Mouse (Mus musculus) midbrain, embryonic 11.5 days (tissue): ENCODE measurements at regions not wholly inside any gene's neighbourhood (a gene's known extent, or its start where the extent isn't known, plus 50 kb on each side); places are given as distances from the start of the nearest gene placed in this dataset.

Experiments
- ATAC-seq: fragments of 200-750 bp; cut with Nextera tagmentation; 2 replicates; pipeline ENCODE4 v1.8.0; 2017; ENCODE audit warnings: moderate TSS enrichment, moderate library complexity; ENCODE audit not compliant: low FRiP score
- DNase-seq: peaks from one replicate; pipeline ENCODE4 v3.0.0; 2015; ENCODE audit warnings: low spot score; ENCODE audit errors: missing footprints
- H3K27ac ChIP-seq: fragments of 300-500 bp; sonication (generic); 2 replicates; pipeline ENCODE4 v1.5.1; 2014; ENCODE audit warnings: low read depth, low read length
- H3K27me3 ChIP-seq: fragments of 300-500 bp; sonication (generic); 2 replicates; pipeline ENCODE4 v1.6.1; 2014; ENCODE audit warnings: mild to moderate bottlenecking, low read length, moderate library complexity, mixed read lengths; ENCODE audit not compliant: control insufficient read depth, insufficient read depth
- H3K36me3 ChIP-seq: fragments of 300-500 bp; sonication (generic); 2 replicates; pipeline ENCODE4 v1.6.1; 2014; ENCODE audit warnings: mild to moderate bottlenecking, low read length, moderate library complexity, mixed read lengths; ENCODE audit not compliant: control insufficient read depth, insufficient read depth
- H3K4me1 ChIP-seq: fragments of 300-500 bp; sonication (generic); 2 replicates; pipeline ENCODE4 v1.6.1; 2014; ENCODE audit warnings: low read length; ENCODE audit not compliant: control insufficient read depth, insufficient read depth
- H3K4me2 ChIP-seq: fragments of 300-500 bp; sonication (generic); 2 replicates; pipeline ENCODE4 v1.6.1; 2014; ENCODE audit warnings: mild to moderate bottlenecking, moderate library complexity
- H3K4me3 ChIP-seq: fragments of 300-500 bp; sonication (generic); 2 replicates; pipeline ENCODE4 v1.5.1; 2014; ENCODE audit warnings: low read depth, low read length
- H3K9ac ChIP-seq: fragments of 300-500 bp; sonication (generic); 2 replicates; pipeline ENCODE4 v1.6.1; 2014; ENCODE audit warnings: low read length
- H3K9me3 ChIP-seq: fragments of 300-500 bp; sonication (generic); 2 replicates; pipeline ENCODE4 v1.6.1; 2016; ENCODE audit warnings: low read length; ENCODE audit not compliant: control insufficient read depth
- WGBS: fragments of 180-500 bp; shearing (Covaris S2); extraction: QIAGEN DNeasy Blood & Tissue Kit; methylation state at CpG from one replicate; pipeline ENCODE4 v1.1.7; 2014; 5-methylcytosine and 5-hydroxymethylcytosine counted together

DNA sequence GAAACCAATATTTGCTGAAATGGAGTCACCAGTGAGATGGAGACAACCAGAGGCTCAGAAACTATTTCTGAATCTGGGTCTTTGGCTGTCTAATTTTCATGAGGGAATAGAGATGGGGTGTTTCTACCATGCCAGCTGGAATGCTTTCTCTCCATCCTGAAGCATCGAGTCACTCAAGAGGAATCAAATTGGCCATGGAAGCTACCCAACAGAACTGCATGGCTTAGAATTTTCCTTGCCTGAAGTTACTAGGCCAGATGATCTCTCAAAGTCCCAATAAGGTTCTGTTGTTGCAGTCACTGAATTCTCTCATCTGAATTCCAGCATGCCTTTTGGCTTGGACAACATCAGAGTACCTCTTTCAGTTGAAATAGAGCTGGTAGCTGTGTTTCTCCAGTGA is 2986.7 kb upstream of the 5930422O12Rik start:
- H3K27ac ChIP-seq: no peak overlapping the region
- no peak overlapping the region for H3K9ac ChIP-seq
- no peak overlapping the region for H3K4me3 ChIP-seq
- no peaks in the 10 kb centered on the region for H3K36me3 ChIP-seq
- H3K27me3 ChIP-seq: no peaks in the 10 kb centered on the region
- WGBS: 92% methylated on average over 1 of the region's 1 CpGs
- H3K9me3 ChIP-seq: no peaks in the 10 kb centered on the region
- no peak overlapping the region for H3K4me2 ChIP-seq
- DNase-seq (no peak), ATAC-seq (no peak)
- H3K4me1 ChIP-seq: no peaks in the 10 kb centered on the region

DNA sequence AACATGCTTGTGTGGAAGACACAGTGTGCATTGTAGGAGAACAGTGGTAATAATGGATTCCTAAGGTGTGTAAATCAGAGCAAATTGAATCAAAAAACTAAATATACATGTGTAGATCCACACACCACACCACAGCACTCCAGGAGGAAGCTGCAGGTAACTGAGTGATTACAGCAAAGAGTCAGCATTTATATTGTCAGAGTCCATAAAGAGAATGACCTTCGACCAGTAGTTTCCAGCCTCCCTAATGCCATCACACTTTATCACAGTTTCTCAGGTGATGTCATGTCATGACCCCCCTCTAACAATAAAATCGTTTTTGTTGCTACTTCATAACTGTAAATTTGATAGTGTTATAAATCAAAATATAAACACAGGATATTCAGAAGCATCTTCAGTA is 2984.6 kb upstream of the 5930422O12Rik start:
- no peak overlapping the region for H3K4me3 ChIP-seq
- no peak overlapping the region for H3K4me2 ChIP-seq
- 78% methylated on average over 2 of the region's 2 CpGs for WGBS
- no peaks in the 10 kb centered on the region for H3K4me1 ChIP-seq
- H3K27me3 ChIP-seq: no peaks in the 10 kb centered on the region
- ATAC-seq: no peak
- no peak overlapping the region for H3K27ac ChIP-seq
- H3K9me3 ChIP-seq: no peaks in the 10 kb centered on the region
- DNase-seq: no peak
- no peaks in the 10 kb centered on the region for H3K36me3 ChIP-seq
- no peak overlapping the region for H3K9ac ChIP-seq

DNA sequence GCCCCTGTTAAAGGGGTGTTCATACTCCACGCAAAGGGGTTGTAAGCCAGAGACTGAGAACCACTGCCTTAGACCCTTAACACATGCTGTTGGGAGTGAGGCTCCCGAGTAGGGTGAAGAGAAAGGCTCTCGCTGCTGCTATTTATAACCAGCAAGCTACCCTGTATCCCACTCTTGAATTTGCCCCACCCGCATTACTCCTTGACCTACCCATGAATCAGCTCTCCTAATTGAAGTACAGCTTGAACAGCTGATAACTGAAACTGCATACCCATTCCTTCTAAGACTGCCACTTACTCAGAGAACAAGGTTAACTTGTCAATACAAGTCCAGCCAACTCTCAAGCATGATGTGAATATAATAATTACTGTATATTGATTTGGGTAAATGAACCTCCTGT is 2984.2 kb upstream of the 5930422O12Rik start:
- Histone ChIP-seq H3K9me3 (no peaks in the 10 kb centered on the region), H3K27ac (no peak overlapping the region), H3K4me1 (no peaks in the 10 kb centered on the region), H3K27me3 (no peaks in the 10 kb centered on the region), H3K9ac (no peak overlapping the region), H3K36me3 (no peaks in the 10 kb centered on the region), H3K4me2 (no peak overlapping the region), H3K4me3 (no peak overlapping the region)
- WGBS: 90% methylated on average over 4 of the region's 4 CpGs
- no peak for DNase-seq
- no peak for ATAC-seq

DNA sequence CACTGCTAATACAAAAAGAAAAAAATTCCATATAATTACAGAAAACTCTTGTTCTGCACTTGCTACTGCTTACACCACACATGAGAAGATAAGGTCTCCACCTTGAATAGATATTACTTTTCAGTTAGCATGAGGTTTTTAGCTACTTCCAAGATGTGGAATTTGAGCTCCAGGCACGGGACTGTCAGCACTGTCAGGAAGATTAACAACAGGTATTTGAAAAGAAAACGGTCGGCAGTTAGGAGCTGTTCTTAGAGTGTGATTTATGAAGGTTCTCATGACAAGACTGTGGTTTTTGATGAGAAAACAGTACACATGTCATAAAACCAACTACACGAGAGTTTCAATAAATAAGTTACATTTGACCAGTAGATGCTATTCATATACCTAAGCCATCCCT is 2970.4 kb upstream of the 5930422O12Rik start:
- ATAC-seq: no peak
- 83% methylated on average over 4 of the region's 4 CpGs for WGBS

DNA sequence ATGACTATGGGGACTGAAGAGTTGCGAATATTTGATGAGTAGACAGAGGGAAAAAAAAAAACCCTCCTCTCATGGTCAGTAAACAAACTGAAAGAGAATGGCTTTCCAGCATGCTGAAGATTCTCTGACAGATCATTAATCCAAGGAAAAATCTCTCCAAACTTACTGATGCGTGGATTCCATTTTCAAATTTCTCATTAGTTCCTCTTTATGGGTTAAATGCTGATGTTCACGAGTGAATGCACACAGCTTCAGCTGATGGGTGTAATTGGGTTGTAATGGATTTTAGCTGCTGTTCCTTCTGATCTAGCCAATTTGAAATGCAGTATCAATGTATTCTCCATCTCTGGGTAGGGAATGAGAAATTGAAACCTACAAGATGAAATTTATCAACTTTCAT is 2945.6 kb upstream of the 5930422O12Rik start:
- Histone ChIP-seq H3K27me3 (no peaks in the 10 kb centered on the region), H3K9me3 (no peaks in the 10 kb centered on the region), H3K36me3 (no peaks in the 10 kb centered on the region), H3K4me3 (no peak overlapping the region), H3K9ac (no peak overlapping the region), H3K27ac (no peak overlapping the region), H3K4me2 (no peak overlapping the region), H3K4me1 (no peaks in the 10 kb centered on the region)
- no peak for DNase-seq
- 67% methylated on average over 3 of the region's 3 CpGs for WGBS
- no peak for ATAC-seq

More for the DNA sequence above, 2970.4 kb upstream of the 5930422O12Rik start:
- H3K27me3 ChIP-seq: no peaks in the 10 kb centered on the region
- no peaks in the 10 kb centered on the region for H3K36me3 ChIP-seq
- H3K9ac ChIP-seq: no peak overlapping the region
- H3K4me2 ChIP-seq: no peak overlapping the region
- no peak for DNase-seq
- no peak overlapping the region for H3K27ac ChIP-seq
- H3K9me3 ChIP-seq: no peaks in the 10 kb centered on the region
- no peaks in the 10 kb centered on the region for H3K4me1 ChIP-seq
- no peak overlapping the region for H3K4me3 ChIP-seq

DNA sequence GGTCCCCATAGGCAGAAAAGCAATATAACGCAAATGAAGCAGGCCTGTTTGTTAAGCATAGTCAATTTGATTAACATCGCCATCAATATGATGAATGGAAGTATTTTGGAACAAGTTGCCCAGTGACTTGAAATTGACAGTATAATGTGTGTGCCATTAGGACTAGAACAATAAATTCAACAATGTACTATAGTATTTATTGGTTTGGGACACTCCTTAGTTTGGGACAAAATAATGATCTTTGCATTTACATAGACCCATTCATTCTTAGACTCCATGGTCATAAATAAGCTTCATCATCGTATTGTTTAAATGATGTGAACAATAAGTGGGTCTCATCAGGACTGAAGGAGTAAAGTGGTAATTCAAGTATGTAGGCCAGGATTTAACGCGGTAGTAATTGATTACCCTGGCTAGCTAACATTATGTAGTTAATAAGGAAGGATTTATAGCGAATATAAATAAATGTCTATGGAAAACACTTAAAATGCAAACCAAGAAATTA is 2933.6 kb upstream of the 5930422O12Rik start:
- WGBS: 91% methylated on average over 6 of the region's 6 CpGs
- DNase-seq (no peak), ATAC-seq (no peak)
- Histone ChIP-seq H3K4me3 (no peak overlapping the region), H3K27me3 (no peaks in the 10 kb centered on the region), H3K27ac (no peak overlapping the region), H3K4me2 (no peak overlapping the region), H3K4me1 (no peaks in the 10 kb centered on the region), H3K36me3 (no peaks in the 10 kb centered on the region), H3K9me3 (no peaks in the 10 kb centered on the region), H3K9ac (no peak overlapping the region)

DNA sequence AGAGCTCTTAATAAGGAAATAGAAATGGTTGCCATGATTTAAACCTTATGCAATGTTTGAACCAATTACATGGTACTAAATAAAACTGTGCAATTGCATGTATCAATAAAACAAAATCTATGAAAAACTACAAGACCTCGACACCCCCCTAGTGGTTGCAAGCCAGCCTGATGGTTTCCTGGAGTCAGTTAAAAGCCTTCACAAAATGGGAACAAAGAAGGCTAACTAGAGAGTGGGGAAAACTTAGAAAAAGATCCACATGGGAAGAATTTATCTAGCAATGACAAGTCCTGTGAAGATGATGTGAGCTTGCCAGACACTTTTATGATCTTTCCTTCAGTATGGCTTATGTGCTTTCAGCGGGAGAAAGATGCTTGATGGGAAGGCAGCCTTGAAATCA is 2926.3 kb upstream of the 5930422O12Rik start:
- Histone ChIP-seq H3K27ac (no peak overlapping the region), H3K36me3 (no peaks in the 10 kb centered on the region), H3K9ac (no peak overlapping the region), H3K9me3 (no peaks in the 10 kb centered on the region), H3K4me2 (no peak overlapping the region), H3K4me3 (no peak overlapping the region), H3K4me1 (no peaks in the 10 kb centered on the region), H3K27me3 (no peaks in the 10 kb centered on the region)
- DNase-seq (peak; percentile 64), ATAC-seq (no peak)
- 80% methylated on average over 2 of the region's 2 CpGs for WGBS

DNA sequence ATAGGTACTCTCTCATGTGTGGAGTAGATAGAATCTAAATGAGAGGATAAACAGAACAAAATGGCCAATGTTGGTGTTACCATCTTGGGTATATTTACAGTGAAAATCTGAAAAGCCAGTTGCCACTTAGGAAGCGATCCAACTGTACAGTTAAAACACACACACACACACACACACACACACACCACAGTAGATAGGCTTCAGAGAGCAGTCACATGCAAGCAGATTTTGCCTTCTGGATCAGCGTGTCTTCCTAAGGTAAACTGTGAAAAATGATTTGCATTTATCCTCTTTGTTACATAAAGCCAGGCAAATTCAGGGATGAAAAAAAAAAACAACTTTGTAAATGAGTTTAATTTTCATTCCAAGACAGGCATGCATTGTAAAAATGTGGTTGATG is 2917.2 kb upstream of the 5930422O12Rik start:
- Histone ChIP-seq H3K36me3 (no peaks in the 10 kb centered on the region), H3K9me3 (no peaks in the 10 kb centered on the region), H3K9ac (no peak overlapping the region), H3K4me1 (no peaks in the 10 kb centered on the region), H3K4me3 (no peak overlapping the region), H3K27me3 (no peaks in the 10 kb centered on the region), H3K4me2 (no peak overlapping the region), H3K27ac (no peak overlapping the region)
- 89% methylated on average over 2 of the region's 2 CpGs for WGBS
- no peak for ATAC-seq
- no peak for DNase-seq

DNA sequence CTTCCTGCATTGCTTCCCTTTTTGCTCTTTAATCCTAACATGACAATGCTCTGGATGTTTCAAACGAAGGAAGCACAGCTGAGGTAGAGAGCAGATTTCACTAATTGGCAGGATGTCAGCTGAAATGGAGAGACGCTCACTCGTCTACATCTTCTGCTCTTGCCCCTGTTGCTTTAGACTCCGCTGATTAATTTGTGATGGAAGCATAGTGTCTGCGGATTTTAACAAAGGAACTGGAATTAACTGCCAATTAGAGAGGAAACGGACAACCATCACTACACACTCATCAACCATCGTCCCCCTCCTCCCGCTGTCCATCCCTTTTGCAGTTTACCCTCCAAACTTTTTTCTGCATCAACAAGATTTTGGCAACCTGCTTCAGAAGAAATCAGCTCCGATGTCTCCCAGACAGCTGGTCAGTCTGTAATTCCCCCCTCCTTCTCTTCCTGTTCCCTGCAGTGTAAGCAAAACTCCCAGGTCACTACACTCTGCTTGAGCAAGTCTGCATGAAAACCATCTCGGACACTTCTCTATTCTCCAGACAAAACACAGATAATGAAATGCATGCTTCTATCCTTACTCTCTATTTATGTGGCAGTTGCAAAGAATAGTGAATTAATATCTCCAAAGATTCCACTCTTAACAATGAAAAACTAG is 2905.6 kb upstream of the 5930422O12Rik start:
- 54% methylated on average over 10 of the region's 10 CpGs for WGBS
- no peaks in the 10 kb centered on the region for H3K4me1 ChIP-seq
- ATAC-seq (no peak), DNase-seq (peak; percentile 17)
- no peaks in the 10 kb centered on the region for H3K9me3 ChIP-seq
- H3K27ac ChIP-seq: no peak overlapping the region
- H3K27me3 ChIP-seq: no peaks in the 10 kb centered on the region
- H3K9ac ChIP-seq: no peak overlapping the region
- H3K4me2 ChIP-seq: no peak overlapping the region
- no peak overlapping the region for H3K4me3 ChIP-seq
- no peaks in the 10 kb centered on the region for H3K36me3 ChIP-seq
